Mouse (Mus musculus) Patski (cell line): ENCODE measurements around the gene Capn3. TPM values are rescaled to one million over a fixed set of nuclear protein-coding genes. Genes with fewer than 3 reads are reported as not detected.

ENCODE experiments used
- ATAC-seq: fragments of 100-300 bp; one replicate; pipeline ENCODE4 v1.8.0; 2021
- CTCF ChIA-PET: fragments of 350-600 bp; sonication (Branson Sonifier 250); formaldehyde crosslinking; loops from one replicate; lab custom pipeline; 2022; ENCODE audit warnings: inconsistent platforms; lab: Charles Lee
- POLR2A ChIA-PET: fragments of 350-600 bp; sonication (Branson Sonifier 250); formaldehyde crosslinking; loops from one replicate; lab custom pipeline; 2022; ENCODE audit warnings: antibody characterized with exemption, inconsistent platforms; lab: Charles Lee
- DNase-seq: peaks from one replicate; pipeline ENCODE4 v3.0.0-alpha.2; 2011; ENCODE audit warnings: low read depth, low spot score
- H3K27me3 ChIP-seq: fragments of 371-371 bp; one replicate; pipeline ENCODE4 v1.5.1; 2021
- CTCF ChIP-seq: fragments of 100-300 bp; IDR thresholded peaks from one replicate; pipeline ENCODE4 v1.5.1; 2021
- in situ Hi-C: fragments of 300-500 bp; cut with MboI; formaldehyde crosslinking; loops from 3 replicates; pipeline ENCODE4 v1.11.1; 2018; ENCODE audit warnings: low pct_unique_long_range_greater_than_20kb, mixed read lengths
- polyA plus RNA-seq: library from polyadenylated mRNA; unstranded; gene quantifications from one replicate; pipeline ENCODE4 v1.2.3, GENCODE M21; 2021

Gene Capn3
- polyA plus RNA-seq, 1 experiment from 2014 or later: not detected

GRCm38 (mm10) chr2:120478600-120478999, 22.8 kb downstream of the Capn3 start:
- no peaks in the 10 kb centered on the region for H3K27me3 ChIP-seq
- DNase-seq (peak; percentile 39), ATAC-seq (peak; percentile 39)
- ChIA-PET POLR2A (no interaction called here), CTCF (interaction anchor here (0.6 to 1.9 kb wide), 13 partner anchors 9 to 388 kb away, joined by 3 to 18 read pairs (median 4); no protein-coding TSS in a partner anchor)
- peak; percentile 79 for TF ChIP-seq CTCF
- in situ Hi-C loops: loop anchor here (10.0 kb wide), 1 partner anchor 386 kb away; no protein-coding TSS in a partner anchor

DNA sequence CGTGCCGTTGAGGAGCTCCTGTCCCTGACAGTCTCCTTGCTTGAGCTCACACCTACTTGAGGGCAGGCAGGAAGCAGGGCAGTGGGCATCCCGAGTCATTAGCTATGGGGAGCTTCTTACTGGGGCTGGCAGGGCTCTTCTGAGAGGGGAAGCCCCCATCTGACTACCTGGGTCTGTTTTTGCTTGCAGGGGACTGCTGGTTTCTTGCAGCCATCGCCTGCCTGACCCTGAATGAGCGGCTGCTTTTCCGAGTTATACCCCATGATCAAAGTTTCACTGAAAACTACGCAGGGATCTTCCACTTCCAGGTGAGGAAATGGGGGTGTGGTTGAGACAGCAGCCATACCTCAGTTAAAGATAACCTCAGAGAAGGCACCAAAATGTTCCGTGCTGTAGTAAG, 26.1 kb downstream of the Capn3 start:
- CTCF ChIA-PET: no interaction called here
- DNase-seq (no peak), ATAC-seq (no peak)
- H3K27me3 ChIP-seq: no peaks in the 10 kb centered on the region
- TF ChIP-seq CTCF: no peak
- in situ Hi-C loops: no loop called here
- POLR2A ChIA-PET: no interaction called here

DNA sequence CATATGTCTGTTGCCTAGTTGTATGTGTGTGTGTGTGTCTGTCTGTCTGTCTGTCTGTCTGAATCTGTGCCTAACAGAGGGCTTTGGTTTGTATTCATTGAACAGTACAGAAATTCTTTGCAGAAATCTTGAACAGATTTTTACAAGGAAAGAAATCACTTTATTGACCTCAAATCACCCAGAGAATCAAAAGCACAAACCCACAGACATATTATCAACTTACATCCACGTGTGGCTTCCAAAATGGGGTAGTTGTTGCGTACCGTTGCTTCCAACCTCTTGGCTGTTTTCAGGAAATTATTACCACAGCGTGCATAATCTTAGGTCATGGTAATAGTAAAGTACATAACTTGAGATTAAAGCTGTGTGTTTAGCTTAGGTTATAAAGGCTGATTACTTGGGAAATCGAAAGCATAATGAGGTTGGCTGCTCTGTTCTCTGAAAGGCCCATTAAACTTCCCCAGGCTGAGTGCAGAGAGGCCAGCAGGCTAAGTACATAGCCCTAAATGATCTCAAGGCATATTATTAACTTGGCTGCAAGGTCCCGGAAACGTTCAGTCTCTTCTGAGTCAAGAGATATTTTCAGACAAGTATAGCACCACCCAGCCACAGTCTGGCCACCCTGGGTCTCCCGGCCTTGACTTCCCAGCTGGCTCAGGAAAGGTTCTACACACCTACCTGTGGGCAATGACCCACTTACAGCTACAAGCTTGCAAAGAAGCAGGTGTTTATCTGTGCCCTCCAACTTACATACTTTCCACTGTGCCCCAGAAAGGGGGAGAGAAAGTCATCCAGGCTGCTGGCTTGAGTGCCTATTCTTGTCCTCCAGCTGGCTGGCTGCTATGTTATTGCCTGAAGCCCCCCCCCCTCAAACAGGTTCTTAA, 26.9 kb downstream of the Capn3 start:
- in situ Hi-C loops: no loop called here
- TF ChIP-seq CTCF: no peak
- ChIA-PET POLR2A (no interaction called here), CTCF (interaction anchor here (0.8 kb wide), 1 partner anchor 189 kb away, joined by 3 read pairs; no protein-coding TSS in a partner anchor)
- no peaks in the 10 kb centered on the region for H3K27me3 ChIP-seq
- ATAC-seq (no peak), DNase-seq (no peak)

DNA sequence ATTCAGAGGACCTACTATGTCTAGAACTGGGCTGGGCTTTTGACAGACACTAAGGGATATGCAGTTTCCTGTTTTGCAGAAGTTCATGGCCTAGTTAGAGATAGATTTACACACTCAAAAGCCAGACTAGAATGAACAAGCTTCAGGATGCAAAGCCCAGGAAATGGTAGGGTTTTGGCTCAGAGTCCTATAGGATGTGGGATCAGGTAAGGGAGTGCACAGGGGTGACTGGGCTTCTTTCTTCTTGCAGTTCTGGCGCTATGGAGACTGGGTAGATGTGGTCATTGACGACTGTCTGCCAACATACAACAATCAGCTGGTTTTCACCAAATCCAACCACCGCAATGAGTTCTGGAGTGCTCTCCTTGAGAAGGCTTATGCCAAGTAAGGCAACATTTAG, 28.4 kb downstream of the Capn3 start:
- CTCF ChIA-PET: no interaction called here

DNA sequence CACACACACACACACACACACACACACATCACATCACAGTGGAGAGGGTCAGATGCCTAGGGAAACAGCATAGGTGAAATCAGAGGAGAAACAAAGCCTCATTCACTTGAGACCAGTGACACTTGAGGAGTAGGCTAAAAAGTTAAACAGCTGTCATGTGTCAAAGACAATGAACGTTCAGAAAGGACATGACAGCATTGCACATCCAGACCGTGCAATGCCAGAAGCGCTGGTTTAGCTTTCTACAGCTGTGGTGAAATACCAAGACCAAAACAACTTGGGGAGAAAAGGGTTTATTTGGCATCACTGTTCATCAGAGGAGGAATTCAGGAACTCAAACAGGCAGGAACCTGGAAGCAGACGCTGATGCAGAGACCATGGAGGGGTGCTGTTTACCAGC, 37.4 kb downstream of the Capn3 start:
- TF ChIP-seq CTCF: no peak
- in situ Hi-C loops: no loop called here
- ATAC-seq: no peak
- POLR2A ChIA-PET: no interaction called here
- DNase-seq: no peak
- CTCF ChIA-PET: no interaction called here
- no peaks in the 10 kb centered on the region for H3K27me3 ChIP-seq

More for the DNA sequence above, 28.4 kb downstream of the Capn3 start:
- in situ Hi-C loops: no loop called here
- no peak for DNase-seq
- no peak for TF ChIP-seq CTCF
- no peaks in the 10 kb centered on the region for H3K27me3 ChIP-seq
- POLR2A ChIA-PET: no interaction called here
- ATAC-seq: no peak

DNA sequence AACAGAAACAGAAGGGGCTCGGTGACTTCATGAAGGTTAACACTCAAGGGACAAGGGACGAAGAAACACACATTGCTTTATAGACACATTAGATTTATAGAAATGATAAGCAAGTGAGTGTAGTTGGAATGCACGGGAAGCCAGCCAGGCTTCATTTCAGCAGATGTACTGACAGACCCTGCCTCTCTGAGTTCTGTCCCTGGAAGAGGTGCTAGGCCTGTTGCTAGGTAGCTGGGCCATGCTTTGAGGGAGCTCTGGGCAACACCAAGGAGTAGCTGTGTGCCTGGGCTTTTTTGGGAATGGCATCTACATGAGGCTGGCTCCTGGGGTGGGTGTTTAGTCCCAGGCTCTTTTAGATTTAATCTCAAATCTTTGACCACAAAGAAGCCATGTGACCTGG, 40.7 kb downstream of the Capn3 start:
- TF ChIP-seq CTCF: no peak
- POLR2A ChIA-PET: no interaction called here
- DNase-seq (no peak), ATAC-seq (no peak)
- CTCF ChIA-PET: no interaction called here
- in situ Hi-C loops: no loop called here
- no peaks in the 10 kb centered on the region for H3K27me3 ChIP-seq

DNA sequence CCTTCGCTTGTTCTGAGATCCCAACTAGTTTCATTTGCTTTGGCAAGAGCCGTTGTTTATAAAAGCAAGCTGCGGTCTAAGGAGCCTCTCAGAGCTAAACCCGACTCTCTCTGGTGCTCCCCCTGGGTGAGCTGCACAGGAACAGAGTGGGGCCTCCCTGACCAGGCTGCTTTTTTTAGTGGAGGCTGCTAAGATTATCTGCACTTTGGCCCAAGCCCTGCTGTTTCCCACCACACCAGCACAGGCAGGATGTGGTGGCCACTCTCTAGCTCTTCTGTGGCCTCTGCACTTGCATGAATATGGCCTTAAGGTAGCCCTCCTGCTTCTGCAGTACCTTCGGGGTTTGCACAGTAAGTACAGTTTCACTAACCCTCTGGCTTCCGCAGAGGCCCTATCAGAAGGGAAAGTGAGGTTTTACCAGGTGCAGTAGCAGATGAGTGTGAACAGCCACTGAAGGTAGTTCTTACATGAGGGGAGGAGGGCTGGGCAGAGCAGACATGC, 44.2 kb downstream of the Capn3 start:
- ATAC-seq: no peak
- ChIA-PET CTCF (interaction anchor here (1.3 kb wide), 1 partner anchor 22 kb away, joined by 4 read pairs; no protein-coding TSS in a partner anchor), POLR2A (no interaction called here)
- no peak for TF ChIP-seq CTCF
- H3K27me3 ChIP-seq: no peaks in the 10 kb centered on the region
- in situ Hi-C loops: no loop called here
- no peak for DNase-seq

- no peaks in the 10 kb centered on the region for H3K27me3 ChIP-seq
- POLR2A ChIA-PET: interaction anchor here (0.7 kb wide), 1 partner anchor 9 kb away, joined by 4 read pairs; no protein-coding TSS in a partner anchor
- no peak for TF ChIP-seq CTCF
- no peak for ATAC-seq
- in situ Hi-C loops: no loop called here
- no peak for DNase-seq
- CTCF ChIA-PET: interaction anchor here (1.3 kb wide), 1 partner anchor 23 kb away, joined by 4 read pairs; no protein-coding TSS in a partner anchor
Observed at GRCm38 (mm10) chr2:120501136-120501918, 45.5 kb downstream of the Capn3 start.

DNA sequence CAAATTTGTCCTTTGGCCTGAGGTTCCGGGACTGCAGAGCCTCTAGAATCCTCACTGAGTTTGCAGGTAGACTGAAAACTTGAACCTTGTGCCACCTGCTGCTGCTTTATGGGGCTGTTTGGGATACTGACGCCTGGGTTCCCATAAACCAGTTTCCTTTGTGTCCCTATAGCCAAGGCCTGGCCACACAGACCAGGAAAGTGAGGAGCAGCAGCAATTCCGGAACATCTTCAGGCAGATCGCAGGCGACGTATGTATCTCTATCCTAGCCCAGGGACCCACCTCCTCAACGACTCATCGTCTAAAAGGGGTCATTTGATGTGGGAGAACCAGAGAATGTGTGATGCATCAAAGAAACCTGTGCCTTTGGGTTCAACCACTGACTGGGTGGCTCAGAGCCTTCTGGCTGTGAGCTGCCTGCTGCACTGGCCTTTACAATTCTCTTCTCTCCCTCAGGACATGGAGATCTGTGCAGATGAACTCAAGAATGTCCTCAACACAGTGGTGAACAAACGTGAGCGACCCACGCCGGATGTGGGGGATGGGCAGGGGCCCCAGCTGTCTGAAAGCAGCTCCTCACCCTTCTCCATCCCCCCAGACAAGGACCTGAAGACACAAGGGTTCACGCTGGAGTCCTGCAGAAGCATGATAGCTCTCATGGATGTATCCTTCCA, 46.2 kb downstream of the Capn3 start:
- no peaks in the 10 kb centered on the region for H3K27me3 ChIP-seq
- in situ Hi-C loops: no loop called here
- ATAC-seq: no peak
- POLR2A ChIA-PET: no interaction called here
- CTCF ChIA-PET: no interaction called here
- no peak for TF ChIP-seq CTCF
- DNase-seq: no peak

GRCm38 (mm10) chr2:120502605-120502990, 46.8 kb downstream of the Capn3 start:
- TF ChIP-seq CTCF: no peak
- in situ Hi-C loops: no loop called here
- POLR2A ChIA-PET: no interaction called here
- CTCF ChIA-PET: no interaction called here
- no peak for ATAC-seq
- H3K27me3 ChIP-seq: no peaks in the 10 kb centered on the region
- peak; percentile 15 for DNase-seq
